Mouse (Mus musculus) MEL (cell line): ENCODE results near the gene Cntnap1. TPM values are rescaled to one million over a fixed set of nuclear protein-coding genes. Genes with fewer than 3 reads are reported as not detected.

Experiments used
- DNase-seq: peaks from one replicate; pipeline ENCODE4 v3.0.0; 2011; ENCODE audit warnings: low read depth, low spot score
- H3K27ac ChIP-seq: 2 replicates; pipeline ENCODE4 v1.5.1; 2012; ENCODE audit warnings: low read depth, mild to moderate bottlenecking, control low read depth, low read length, moderate library complexity; ENCODE audit not compliant: control insufficient read depth
- H3K27me3 ChIP-seq, 2 experiments: fragments of 150-350 bp in 1 of 2; sonication (generic) in 1 of 2; 2 replicates each; pipeline ENCODE4 v1.6.1; 2012; ENCODE audit warnings: low read length in 2 of 2, mild to moderate bottlenecking in 2 of 2, improper control_type of control experiment in 1 of 2, moderate library complexity in 1 of 2; ENCODE audit not compliant: insufficient read depth in 2 of 2, control insufficient read depth in 1 of 2
- H3K36me3 ChIP-seq, 2 experiments: 2 replicates each; pipeline ENCODE4 v1.6.1; 2012 to 2014; ENCODE audit warnings: low read length in 2 of 2, improper control_type of control experiment in 1 of 2, inconsistent platforms in 1 of 2, mild to moderate bottlenecking in 1 of 2; ENCODE audit not compliant: insufficient read depth in 2 of 2, control insufficient read depth in 1 of 2
- H3K4me1 ChIP-seq, 2 experiments: fragments of 150-350 bp in 1 of 2; sonication (generic) in 1 of 2; 2 replicates each; pipeline ENCODE4 v1.6.1; 2012; ENCODE audit warnings: low read length in 2 of 2, improper control_type of control experiment in 1 of 2, mild to moderate bottlenecking in 1 of 2; ENCODE audit not compliant: insufficient read depth in 2 of 2, control insufficient read depth in 1 of 2
- H3K4me3 ChIP-seq, 2 experiments: fragments of 150-350 bp in 1 of 2; sonication (generic) in 1 of 2; 2 replicates each; pipeline ENCODE4 v1.5.1; 2012; ENCODE audit warnings: low read depth in 2 of 2, low read length in 2 of 2, mild to moderate bottlenecking in 2 of 2, moderate library complexity in 2 of 2, control low read depth in 1 of 2, improper control_type of control experiment in 1 of 2; ENCODE audit not compliant: control insufficient read depth in 1 of 2, insufficient read depth in 1 of 2
- H3K79me2 ChIP-seq: 2 replicates; pipeline ENCODE4 v1.6.1; 2012; ENCODE audit warnings: mild to moderate bottlenecking, low read length, moderate library complexity; ENCODE audit not compliant: control insufficient read depth, poor library complexity, insufficient read depth
- H3K9ac ChIP-seq: 2 replicates; pipeline ENCODE4 v1.6.1; 2012; ENCODE audit warnings: low read depth, mild to moderate bottlenecking, control low read depth, low read length, moderate library complexity; ENCODE audit not compliant: control insufficient read depth, poor library complexity, severe bottlenecking
- H3K9me3 ChIP-seq: fragments of 150-350 bp; sonication (generic); replicated peaks from 2 replicates; pipeline ENCODE4 v1.6.1; 2012; ENCODE audit warnings: mild to moderate bottlenecking, low read length, improper control_type of control experiment, moderate library complexity; ENCODE audit not compliant: insufficient read depth
- BHLHE40 ChIP-seq: IDR thresholded peaks from 2 replicates; pipeline ENCODE4 v1.6.1; 2012; ENCODE audit warnings: low read depth, mild to moderate bottlenecking, inconsistent platforms, low read length, improper control_type of control experiment, borderline replicate concordance
- CHD1 ChIP-seq: IDR thresholded peaks from 2 replicates; pipeline ENCODE4 v1.6.1; 2012; ENCODE audit warnings: low read depth, mild to moderate bottlenecking, inconsistent platforms, low read length, improper control_type of control experiment
- EP300 ChIP-seq, 2 experiments: IDR thresholded peaks; 2 replicates each; pipeline ENCODE4 v1.6.1; 2011; ENCODE audit warnings: improper control_type of control experiment in 2 of 2, low read length in 2 of 2, low read depth in 1 of 2, mild to moderate bottlenecking in 1 of 2
- ETS1 ChIP-seq: IDR thresholded peaks from 2 replicates; pipeline ENCODE4 v1.6.1; 2012; ENCODE audit warnings: low read depth, mild to moderate bottlenecking, inconsistent platforms, low read length, improper control_type of control experiment, moderate library complexity
- GABPA ChIP-seq: IDR thresholded peaks from 2 replicates; pipeline ENCODE4 v1.6.1; 2012; ENCODE audit warnings: low read depth, mild to moderate bottlenecking, inconsistent platforms, low read length, improper control_type of control experiment, moderate library complexity
- HCFC1 ChIP-seq: IDR thresholded peaks from 2 replicates; pipeline ENCODE4 v1.6.1; 2012; ENCODE audit warnings: low read depth, mild to moderate bottlenecking, inconsistent platforms, low read length, improper control_type of control experiment, moderate library complexity
- JUND ChIP-seq: IDR thresholded peaks from 2 replicates; pipeline ENCODE4 v1.6.1; 2011; ENCODE audit warnings: low read depth, mild to moderate bottlenecking, improper control_type of control experiment, low read length
- MAZ ChIP-seq: IDR thresholded peaks from 2 replicates; pipeline ENCODE4 v1.6.1; 2012; ENCODE audit warnings: low read depth, mild to moderate bottlenecking, inconsistent platforms, low read length, improper control_type of control experiment
- MEF2A ChIP-seq: IDR thresholded peaks from 2 replicates; pipeline ENCODE4 v1.6.1; 2014; ENCODE audit warnings: low read depth, mild to moderate bottlenecking, inconsistent platforms, low read length, improper control_type of control experiment; ENCODE audit not compliant: poor library complexity, insufficient replicate concordance, severe bottlenecking; ENCODE audit errors: extremely low read depth
- MYB ChIP-seq: IDR thresholded peaks from 2 replicates; pipeline ENCODE4 v1.6.1; 2011; ENCODE audit warnings: mild to moderate bottlenecking, low read depth, low read length, improper control_type of control experiment
- POLR2A ChIP-seq, 2 experiments: IDR thresholded peaks; 2 replicates each; pipeline ENCODE4 v1.6.1; 2011 to 2012; ENCODE audit warnings: low read length in 2 of 2, mild to moderate bottlenecking in 2 of 2, control low read depth in 1 of 2, improper control_type of control experiment in 1 of 2, low read depth in 1 of 2, moderate library complexity in 1 of 2; ENCODE audit not compliant: control insufficient read depth in 1 of 2, insufficient read depth in 1 of 2, poor library complexity in 1 of 2
- TBP ChIP-seq: IDR thresholded peaks from 2 replicates; pipeline ENCODE4 v1.8.0; 2011; ENCODE audit warnings: low read depth, low read length, improper control_type of control experiment
- USF1 ChIP-seq: IDR thresholded peaks from 2 replicates; pipeline ENCODE4 v1.6.1; 2014; ENCODE audit warnings: low read depth, mild to moderate bottlenecking, inconsistent platforms, low read length, improper control_type of control experiment, moderate library complexity
- USF2 ChIP-seq, 2 experiments: IDR thresholded peaks; 2 replicates each; pipeline ENCODE4 v1.6.1; 2011 to 2012; ENCODE audit warnings: improper control_type of control experiment in 2 of 2, low read length in 2 of 2, borderline replicate concordance in 1 of 2, inconsistent platforms in 1 of 2, low read depth in 1 of 2, mild to moderate bottlenecking in 1 of 2; ENCODE audit not compliant: insufficient read depth in 1 of 2
- ZC3H11A ChIP-seq: IDR thresholded peaks from 2 replicates; pipeline ENCODE4 v1.6.1; 2012; ENCODE audit warnings: low read depth, mild to moderate bottlenecking, inconsistent platforms, low read length, improper control_type of control experiment
- ZKSCAN1 ChIP-seq: IDR thresholded peaks from 2 replicates; pipeline ENCODE4 v1.6.1; 2012; ENCODE audit warnings: low read depth, mild to moderate bottlenecking, inconsistent platforms, low read length, improper control_type of control experiment, moderate library complexity
- polyA plus RNA-seq, 2 experiments: library from polyadenylated mRNA; stranded (reverse) in 1 of 2; unstranded in 1 of 2; fragments of >175 nt in 1 of 2; fragments of >200 nt in 1 of 2; gene quantifications; 2 replicates each; pipeline versions ENCODE4 v1.2.1 to v1.2.4; 2012; ENCODE audit warnings: low replicate concordance in 2 of 2, low read depth in 1 of 2; ENCODE audit not compliant: insufficient read length in 2 of 2, insufficient read depth in 1 of 2, missing spikeins in 1 of 2
- total RNA-seq: library from RNA; depleted of rRNA; stranded (reverse); fragments of 300-350 nt; gene quantifications from 2 replicates; pipeline ENCODE4 v1.2.3, GENCODE M21; 2012

The Cntnap1 gene
- total and polyA plus RNA-seq, 3 experiments = 0.01 TPM; not detected in 2

- no peak for DNase-seq
- H3K4me3 ChIP-seq = no peak overlapping the region
- TF ChIP-seq GABPA (no peak), HCFC1 (no peak), ZKSCAN1 (no peak), ETS1 (no peak), USF1 (no peak), MAZ (no peak), EP300 (IDR thresholded peaks at IDR 0.05; ENCODE audit: low read depth in 1 of 2, low read length in 2 of 2) (no peak)
- TF ChIP-seq, all 39 proteins: peak for 0
- H3K4me1 ChIP-seq = no peaks in the 10 kb centered on the region; a peak in 1 of 4 replicates
- no peaks in the 10 kb centered on the region for H3K36me3 ChIP-seq
- no peaks in the 10 kb centered on the region for H3K9me3 ChIP-seq
- H3K9ac ChIP-seq = no peak overlapping the region
- 0 out of 4 replicates have a peak, but pooled peaks cover 0 to 1% of the 10 kb centered on the region in 2 experiments for H3K27me3 ChIP-seq
- H3K79me2 ChIP-seq = no peaks in the 10 kb centered on the region
- H3K27ac ChIP-seq = no peak overlapping the region
Observed at GRCm38 (mm10) chr11:101163476-101164350, 6.6 kb upstream of the Cntnap1 start.

DNA sequence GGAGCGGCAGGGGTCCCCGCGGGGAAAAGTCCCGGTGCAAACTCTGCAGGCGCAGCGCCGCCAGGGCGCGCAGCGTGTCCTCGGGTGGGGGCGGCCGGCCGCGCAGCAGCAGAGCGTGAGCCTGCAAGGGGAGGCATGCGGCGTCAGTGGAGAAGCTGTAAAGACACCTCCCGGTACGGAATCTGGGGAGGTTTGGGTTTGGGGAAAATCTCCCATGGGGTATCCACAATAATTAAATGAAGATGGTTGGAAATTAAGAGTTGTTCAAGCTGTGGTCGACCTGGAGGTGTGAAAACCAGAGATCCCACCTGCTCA is 6.0 kb upstream of the Cntnap1 start:
- H3K79me2 ChIP-seq = no peaks in the 10 kb centered on the region
- no peak overlapping the region for H3K27ac ChIP-seq
- no peak overlapping the region for H3K4me3 ChIP-seq
- no peaks in the 10 kb centered on the region for H3K27me3 ChIP-seq
- no peak overlapping the region for H3K9ac ChIP-seq
- H3K36me3 ChIP-seq = no peaks in the 10 kb centered on the region
- no peak for DNase-seq
- H3K9me3 ChIP-seq = no peaks in the 10 kb centered on the region
- no peaks in the 10 kb centered on the region; a peak in 1 of 4 replicates for H3K4me1 ChIP-seq
- TF ChIP-seq USF2 (IDR thresholded peaks at IDR 0.05; ENCODE audit: borderline replicate concordance in 1 of 2, insufficient read depth in 1 of 2, low read depth in 1 of 2, low read length in 2 of 2) = no peak
- TF ChIP-seq JUND = no peak
- TF ChIP-seq TBP = no peak
- TF ChIP-seq BHLHE40 = no peak
- no peak for TF ChIP-seq MAZ
- no peak for TF ChIP-seq CHD1
- no peak for TF ChIP-seq ZC3H11A
- TF ChIP-seq POLR2A (IDR thresholded peaks at IDR 0.05; ENCODE audit: control insufficient read depth in 1 of 2, insufficient read depth in 1 of 2, low read depth in 1 of 2, low read length in 2 of 2, poor library complexity in 1 of 2) = no peak
- no peak for TF ChIP-seq MEF2A
- no peak for TF ChIP-seq MYB
